Mouse (Mus musculus) C2C12 (cell line): Measurements from ENCODE around the gene Hscb. TPM values are rescaled to one million over a fixed set of nuclear protein-coding genes. Genes with fewer than 3 reads are reported as not detected.

Source experiments
- H3K27me3 ChIP-seq: one replicate; pipeline ENCODE4 v1.6.1; 2011; ENCODE audit not compliant: control insufficient read depth, insufficient read depth, insufficient read length
- H3K36me3 ChIP-seq: one replicate; pipeline ENCODE4 v1.6.1; 2011; ENCODE audit not compliant: control insufficient read depth, insufficient read depth
- H3K4me3 ChIP-seq: one replicate; pipeline ENCODE4 v1.5.1; 2011; ENCODE audit warnings: mild to moderate bottlenecking, control low read depth; ENCODE audit not compliant: poor library complexity, insufficient read depth, severe bottlenecking
- H3K79me2 ChIP-seq: one replicate; pipeline ENCODE4 v1.6.1; 2011; ENCODE audit not compliant: control insufficient read depth, insufficient read depth
- H3K79me3 ChIP-seq: one replicate; pipeline ENCODE4 v1.6.1; 2011; ENCODE audit warnings: low read depth, control low read depth
- H3ac ChIP-seq: one replicate; pipeline ENCODE3; 2011; ENCODE audit warnings: low read depth; ENCODE audit not compliant: control insufficient read depth, insufficient read length
- CEBPB ChIP-seq: IDR thresholded peaks from one replicate; pipeline ENCODE4 v1.6.1; 2011; ENCODE audit warnings: low read depth, mild to moderate bottlenecking, control low read depth, moderate library complexity
- CTCF ChIP-seq: IDR thresholded peaks from one replicate; pipeline ENCODE4 v1.5.1; 2011; ENCODE audit not compliant: control insufficient read depth, insufficient read depth, insufficient read length
- FOSL1 ChIP-seq: IDR thresholded peaks from one replicate; pipeline ENCODE4 v1.8.0; 2011; ENCODE audit warnings: mild to moderate bottlenecking, low read length; ENCODE audit not compliant: poor library complexity, insufficient read depth, severe bottlenecking
- MAX ChIP-seq: IDR thresholded peaks from one replicate; pipeline ENCODE4 v1.6.1; 2011; ENCODE audit warnings: mild to moderate bottlenecking, control low read depth
- MYOD1 ChIP-seq: IDR thresholded peaks from one replicate; pipeline ENCODE4 v1.6.1; 2011; ENCODE audit warnings: low read depth; ENCODE audit not compliant: control insufficient read depth, insufficient read length
- MYOG ChIP-seq: IDR thresholded peaks from one replicate; pipeline ENCODE4 v1.6.1; 2011; ENCODE audit not compliant: control insufficient read depth, insufficient read length; ENCODE audit errors: extremely low read depth
- USF1 ChIP-seq: IDR thresholded peaks from one replicate; pipeline ENCODE4 v1.6.1; 2011; ENCODE audit warnings: low read depth, mild to moderate bottlenecking, control low read depth, moderate library complexity
- polyA plus RNA-seq: library from polyadenylated mRNA; unstranded; fragments of >200 nt; fragmentation: generic; extraction: Trizol; gene quantifications from one replicate; pipeline ENCODE4 v1.2.1, GENCODE M21; 2012; ENCODE audit warnings: missing spikeins

Gene Hscb
- polyA plus RNA-seq, 1 experiment = 12.2 TPM

DNA sequence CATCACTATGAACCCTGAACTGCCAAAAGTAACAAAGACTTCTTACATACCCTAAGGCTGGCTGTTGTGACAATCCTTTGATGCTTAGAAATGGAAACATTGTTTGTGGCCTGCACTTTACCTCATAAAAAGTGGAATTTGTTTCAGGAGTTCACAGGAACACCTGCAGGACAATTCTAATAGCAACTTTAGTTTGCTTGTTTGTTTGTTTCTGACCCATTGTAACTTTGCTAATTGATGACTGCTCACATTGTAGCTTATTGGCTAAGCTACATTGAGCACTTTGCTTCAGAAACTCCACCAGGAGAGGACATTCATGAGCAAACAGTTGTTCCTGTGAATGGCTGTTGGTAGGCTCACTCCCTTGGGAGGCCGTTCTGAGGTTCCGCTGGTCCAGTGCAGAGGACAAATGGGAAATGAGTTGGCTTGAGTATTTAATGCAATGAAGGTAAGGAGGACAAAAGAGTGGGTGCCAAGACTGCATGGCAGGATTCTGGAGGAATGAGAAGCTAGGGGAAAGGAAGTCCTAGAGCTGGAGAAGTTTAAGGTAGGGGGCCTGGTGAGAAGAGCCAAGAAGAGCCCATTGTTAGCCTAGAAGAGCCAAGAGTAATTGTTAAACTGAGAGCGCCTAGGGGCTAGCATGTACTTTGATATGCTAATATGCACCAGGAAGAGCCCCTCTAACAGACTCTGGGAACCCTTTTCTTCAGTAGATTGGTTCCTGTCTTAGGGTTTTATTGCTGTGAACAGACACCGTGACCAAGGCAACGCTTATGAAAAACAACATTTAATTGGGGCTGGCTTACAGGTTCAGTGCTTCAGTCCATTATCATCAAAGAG lies 38.3 kb upstream of the Hscb start:
- no peak overlapping the region for H3K4me3 ChIP-seq
- no peaks in the 10 kb centered on the region for H3K79me2 ChIP-seq
- TF ChIP-seq MAX (no peak), USF1 (no peak), CEBPB (no peak), MYOD1 (no peak), CTCF (no peak), FOSL1 (no peak)
- no peaks in the 10 kb centered on the region for H3K27me3 ChIP-seq
- peaks cover 4% of the 10 kb centered on the region for H3K36me3 ChIP-seq
- no peaks in the 10 kb centered on the region for H3K79me3 ChIP-seq
- H3ac ChIP-seq = no peak overlapping the region

GRCm38 (mm10) chr5:110875286-110875685 lies 35.7 kb upstream of the Hscb start:
- peaks cover 4% of the 10 kb centered on the region for H3K36me3 ChIP-seq
- no peaks in the 10 kb centered on the region for H3K79me2 ChIP-seq
- no peaks in the 10 kb centered on the region for H3K27me3 ChIP-seq
- no peak overlapping the region for H3ac ChIP-seq
- TF ChIP-seq FOSL1 = no peak
- no peak for TF ChIP-seq CEBPB
- no peak for TF ChIP-seq USF1
- TF ChIP-seq MYOG = no peak
- no peaks in the 10 kb centered on the region for H3K79me3 ChIP-seq
- no peak overlapping the region for H3K4me3 ChIP-seq

- Histone ChIP-seq H3K79me3 (no peaks in the 10 kb centered on the region), H3K27me3 (no peaks in the 10 kb centered on the region), H3K36me3 (peaks cover 8% of the 10 kb centered on the region), H3K79me2 (no peaks in the 10 kb centered on the region), H3ac (no peak overlapping the region), H3K4me3 (no peak overlapping the region)
- TF ChIP-seq MYOG = no peak
Observed at GRCm38 (mm10) chr5:110874711-110875110, 35.1 kb upstream of the Hscb start.

- TF ChIP-seq CEBPB = no peak
- TF ChIP-seq MYOG = no peak
- H3K27me3 ChIP-seq = no peaks in the 10 kb centered on the region
Observed at GRCm38 (mm10) chr5:110873160-110873559, 33.6 kb upstream of the Hscb start.

GRCm38 (mm10) chr5:110869242-110869669 lies 29.7 kb upstream of the Hscb start:
- H3ac ChIP-seq = no peak overlapping the region
- no peaks in the 10 kb centered on the region for H3K79me2 ChIP-seq
- peaks cover 9% of the 10 kb centered on the region for H3K36me3 ChIP-seq
- no peak overlapping the region for H3K4me3 ChIP-seq
- H3K27me3 ChIP-seq = no peaks in the 10 kb centered on the region
- TF ChIP-seq MAX (no peak), CEBPB (no peak), MYOD1 (no peak), CTCF (no peak), FOSL1 (no peak), USF1 (no peak), MYOG (no peak)
- no peaks in the 10 kb centered on the region for H3K79me3 ChIP-seq

More at GRCm38 (mm10) chr5:110873160-110873559, 33.6 kb upstream of the Hscb start:
- H3K79me3 ChIP-seq = no peaks in the 10 kb centered on the region
- H3K36me3 ChIP-seq = peaks cover 9% of the 10 kb centered on the region
- no peaks in the 10 kb centered on the region for H3K79me2 ChIP-seq
- H3ac ChIP-seq = no peak overlapping the region
- no peak overlapping the region for H3K4me3 ChIP-seq

DNA sequence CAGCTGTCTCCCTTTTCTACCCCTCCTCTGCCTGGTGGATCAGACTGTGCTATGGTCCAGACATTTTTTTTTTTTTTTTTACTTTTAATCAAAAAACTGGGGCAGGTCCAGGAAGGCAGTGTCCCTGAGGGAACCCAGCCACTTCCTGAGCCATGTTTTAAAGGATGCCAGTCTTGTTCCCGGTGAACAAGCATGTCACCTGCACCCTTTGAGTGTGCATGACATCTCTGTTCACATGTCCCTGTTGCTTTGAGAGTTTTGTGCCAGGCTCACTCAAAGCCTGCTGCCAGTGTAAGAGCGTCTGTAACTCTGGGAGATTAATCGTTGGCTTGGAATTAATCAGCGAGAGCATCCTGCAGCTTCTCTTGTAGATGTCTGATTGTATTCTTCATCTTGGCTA lies 28.9 kb upstream of the Hscb start:
- Histone ChIP-seq H3K27me3 (no peaks in the 10 kb centered on the region), H3ac (no peak overlapping the region), H3K36me3 (peaks cover 9% of the 10 kb centered on the region), H3K79me2 (no peaks in the 10 kb centered on the region), H3K79me3 (no peaks in the 10 kb centered on the region), H3K4me3 (no peak overlapping the region)
- no peak for TF ChIP-seq USF1
- TF ChIP-seq FOSL1 = no peak
- TF ChIP-seq CEBPB = no peak
- no peak for TF ChIP-seq CTCF
- TF ChIP-seq MAX = no peak
- TF ChIP-seq MYOD1 = no peak
- TF ChIP-seq MYOG = no peak
